Mouse (Mus musculus): ENCODE results near the gene Plscr3.
A peak's percentile ranks its signal among the peaks of the same experiment; 100 is the strongest.

The Plscr3 gene

GRCm38 (mm10) chr11:69846198-69846680 is at the start of gene Plscr3:
Gene Plscr3 (plus strand): TSS chr11:69846376.
- peak; percentile 94 to 96 for DNase-seq (ENCODE audit: low spot score in 2 of 2)

GRCm38 (mm10) chr11:69797924-69798323 is 48.3 kb upstream of the Plscr3 start:
- DNase-seq (ENCODE audit: low spot score in 2 of 2) = no peak

- DNase-seq (ENCODE audit: low spot score in 2 of 2) = peak in 1 of 2 experiments; percentile 79
Measured at GRCm38 (mm10) chr11:69799394-69800137, 46.6 kb upstream of the Plscr3 start.

GRCm38 (mm10) chr11:69800138-69800391 is 46.1 kb upstream of the Plscr3 start:
- no peak for DNase-seq (ENCODE audit: low spot score in 2 of 2)

GRCm38 (mm10) chr11:69800392-69801197 is 45.6 kb upstream of the Plscr3 start:
- no peak for DNase-seq (ENCODE audit: low spot score in 2 of 2)

- DNase-seq (ENCODE audit: low spot score in 2 of 2) = no peak
Measured at GRCm38 (mm10) chr11:69801379-69801977, 44.7 kb upstream of the Plscr3 start, which contains the start of gene Fgf11. Gene Fgf11 (minus strand): TSS chr11:69801857.

- peak; percentile 34 to 67 for DNase-seq (ENCODE audit: low spot score in 2 of 2)
Measured at GRCm38 (mm10) chr11:69802648-69803105, 43.5 kb upstream of the Plscr3 start.

GRCm38 (mm10) chr11:69803328-69803727 is 42.8 kb upstream of the Plscr3 start:
- no peak for DNase-seq (ENCODE audit: low spot score in 2 of 2)

GRCm38 (mm10) chr11:69803786-69804651 is 42.2 kb upstream of the Plscr3 start:
- peak; percentile 52 to 78 for DNase-seq (ENCODE audit: low spot score in 2 of 2)

- DNase-seq (ENCODE audit: low spot score in 2 of 2) = no peak
Measured at GRCm38 (mm10) chr11:69804652-69804940, 41.6 kb upstream of the Plscr3 start.

GRCm38 (mm10) chr11:69804972-69805909 is 40.9 kb upstream of the Plscr3 start, which contains the start of gene Tmem102:
Gene Tmem102 (minus strand): TSS chr11:69805624.
- no peak for DNase-seq (ENCODE audit: low spot score in 2 of 2)

- DNase-seq (ENCODE audit: low spot score in 2 of 2) = no peak
Measured at GRCm38 (mm10) chr11:69806378-69806777, 39.8 kb upstream of the Plscr3 start.

- no peak for DNase-seq (ENCODE audit: low spot score in 2 of 2)
Measured at GRCm38 (mm10) chr11:69807641-69808040, 38.5 kb upstream of the Plscr3 start.

GRCm38 (mm10) chr11:69810280-69810679 is 35.9 kb upstream of the Plscr3 start:
- no peak for DNase-seq (ENCODE audit: low spot score in 2 of 2)

GRCm38 (mm10) chr11:69815155-69815554 is 31.0 kb upstream of the Plscr3 start, which contains the start of gene Gm39566:
Gene Gm39566 (minus strand): TSS chr11:69815298.
- DNase-seq (ENCODE audit: low spot score in 2 of 2) = no peak

GRCm38 (mm10) chr11:69816520-69816919 is 29.7 kb upstream of the Plscr3 start:
- DNase-seq (ENCODE audit: low spot score in 2 of 2) = no peak

GRCm38 (mm10) chr11:69818365-69818764 is 27.8 kb upstream of the Plscr3 start, which contains the start of gene Spem2:
Gene Spem2 (minus strand): TSS chr11:69818465.
- no peak for DNase-seq (ENCODE audit: low spot score in 2 of 2)

GRCm38 (mm10) chr11:69818871-69819270 is 27.3 kb upstream of the Plscr3 start:
- no peak for DNase-seq (ENCODE audit: low spot score in 2 of 2)

- DNase-seq (ENCODE audit: low spot score in 2 of 2) = no peak
Measured at GRCm38 (mm10) chr11:69822080-69822479, 24.1 kb upstream of the Plscr3 start, which contains the start of gene Spem1. Gene Spem1 (minus strand): TSS chr11:69822180.

GRCm38 (mm10) chr11:69823456-69823855 is 22.7 kb upstream of the Plscr3 start:
- no peak for DNase-seq (ENCODE audit: low spot score in 2 of 2)
